Mouse (Mus musculus): ENCODE measurements at regions not wholly inside any gene's neighbourhood (a gene's known extent, or its start where the extent isn't known, plus 50 kb on each side); places are given as distances from the start of the nearest gene placed in this dataset.
A peak's percentile ranks its signal among the peaks of the same experiment; 100 is the strongest.
"Not testable (repeated sequence)": the region's sequence is repeated elsewhere in the genome, so short reads cannot be mapped to it uniquely, and the experiment has no call there.

DNA sequence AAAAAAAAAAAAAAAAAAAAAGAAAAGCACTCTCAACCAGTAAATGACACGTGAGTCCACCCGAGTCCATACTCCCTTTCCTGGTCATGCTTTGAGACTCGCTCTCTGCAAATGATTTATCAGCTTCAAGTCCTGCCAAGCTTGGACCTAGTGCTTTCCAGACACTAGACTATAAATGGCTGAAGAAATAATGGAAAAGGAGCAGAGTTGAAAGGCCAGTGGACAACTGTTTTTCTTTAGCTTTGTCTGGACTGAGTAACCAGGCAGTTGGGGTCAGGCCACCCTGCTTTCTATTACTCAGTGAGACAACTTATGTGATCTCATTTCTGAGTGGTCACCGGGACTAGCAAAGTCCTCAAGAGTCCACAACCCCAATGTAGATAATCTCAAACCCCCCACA is 112.9 kb downstream of the Kcns3 start:
- no peak for DNase-seq (ENCODE audit: low spot score in 2 of 2)

DNA sequence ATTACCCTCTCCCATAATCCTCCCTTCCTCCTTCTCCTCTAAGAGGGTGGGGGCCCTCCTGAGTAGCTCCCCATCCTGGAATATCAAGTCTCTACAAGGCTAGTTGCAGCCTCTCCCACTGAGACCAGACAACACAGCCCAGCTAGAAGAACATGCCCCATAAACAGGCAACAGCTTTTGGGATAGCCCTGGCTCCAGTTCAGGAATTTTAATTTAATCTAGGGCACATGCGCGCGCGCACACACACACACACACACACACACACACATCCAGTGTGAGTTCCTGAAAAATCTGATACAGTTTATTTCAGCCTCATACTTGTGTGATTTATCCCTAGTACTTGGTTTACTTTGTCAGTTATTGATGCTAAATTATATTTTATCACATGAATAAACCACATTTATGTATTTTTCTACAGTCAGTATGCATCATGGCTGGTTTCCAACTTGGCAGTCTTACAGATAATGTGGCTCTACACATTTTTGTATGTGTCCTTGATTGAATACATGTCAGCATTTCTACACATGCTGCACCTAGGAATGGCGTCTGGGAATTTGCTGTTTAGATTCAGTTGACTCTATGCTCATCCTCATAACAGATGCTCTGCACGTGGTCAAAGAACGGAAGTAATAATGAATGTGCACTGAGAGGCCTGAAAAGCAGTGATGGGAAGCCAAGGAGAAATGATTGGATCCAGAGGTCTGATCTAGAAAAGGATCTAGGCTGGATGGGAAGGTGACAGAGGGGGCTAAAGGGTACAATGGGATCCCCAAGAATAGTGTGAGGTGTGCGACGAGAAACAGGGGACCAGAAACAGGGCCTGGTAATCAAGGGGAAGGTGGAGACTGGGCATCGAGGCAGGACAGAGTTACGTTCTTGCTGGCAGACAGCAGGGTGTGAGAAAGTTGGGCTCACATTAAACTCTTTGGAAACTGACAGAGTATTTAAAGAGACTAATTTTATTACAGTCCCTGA is 130.0 kb downstream of the Kcns3 start:
- DNase-seq (ENCODE audit: low spot score in 2 of 2): no peak

GRCm38 (mm10) chr12:11011159-11011558 is 139.7 kb downstream of the Kcns3 start:
- no peak for DNase-seq (ENCODE audit: low spot score in 2 of 2)

- DNase-seq (ENCODE audit: low spot score in 2 of 2): no peak
These were observed 166.6 kb downstream of the Kcns3 start for GRCm38 (mm10) chr12:10984295-10984694.

GRCm38 (mm10) chr12:10949184-10949583 is 201.7 kb downstream of the Kcns3 start:
- DNase-seq (ENCODE audit: low spot score in 2 of 2): no peak

DNA sequence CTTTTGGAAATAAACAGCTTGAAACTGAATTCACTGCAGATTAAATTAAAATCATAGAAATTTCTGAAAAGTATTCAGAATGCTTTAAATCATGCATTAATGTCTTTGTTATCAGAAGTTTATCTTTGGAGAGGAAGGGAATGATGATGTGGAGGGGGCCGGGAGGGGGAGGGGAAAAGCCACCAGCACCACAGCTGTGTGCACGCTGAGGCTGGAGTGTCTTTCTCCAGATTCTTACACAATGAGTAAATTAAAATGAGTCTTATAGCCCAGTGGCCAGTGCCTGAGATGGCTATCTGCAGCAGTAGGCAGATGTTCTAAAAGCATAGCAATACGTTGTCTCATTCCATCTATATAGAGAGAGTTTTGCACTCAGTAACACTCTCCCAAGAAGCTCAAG is 209.8 kb downstream of the Kcns3 start:
- no peak for DNase-seq (ENCODE audit: low spot score in 2 of 2)

- not testable (repeated sequence) for DNase-seq (ENCODE audit: low spot score in 2 of 2)
These were observed 250.8 kb downstream of the Kcns3 start for GRCm38 (mm10) chr12:10900054-10900453.

GRCm38 (mm10) chr12:10878791-10879190 is 272.1 kb downstream of the Kcns3 start:
- no peak for DNase-seq (ENCODE audit: low spot score in 2 of 2)

- no peak for DNase-seq (ENCODE audit: low spot score in 2 of 2)
These were observed 276.0 kb downstream of the Kcns3 start for GRCm38 (mm10) chr12:10874589-10875554.

DNA sequence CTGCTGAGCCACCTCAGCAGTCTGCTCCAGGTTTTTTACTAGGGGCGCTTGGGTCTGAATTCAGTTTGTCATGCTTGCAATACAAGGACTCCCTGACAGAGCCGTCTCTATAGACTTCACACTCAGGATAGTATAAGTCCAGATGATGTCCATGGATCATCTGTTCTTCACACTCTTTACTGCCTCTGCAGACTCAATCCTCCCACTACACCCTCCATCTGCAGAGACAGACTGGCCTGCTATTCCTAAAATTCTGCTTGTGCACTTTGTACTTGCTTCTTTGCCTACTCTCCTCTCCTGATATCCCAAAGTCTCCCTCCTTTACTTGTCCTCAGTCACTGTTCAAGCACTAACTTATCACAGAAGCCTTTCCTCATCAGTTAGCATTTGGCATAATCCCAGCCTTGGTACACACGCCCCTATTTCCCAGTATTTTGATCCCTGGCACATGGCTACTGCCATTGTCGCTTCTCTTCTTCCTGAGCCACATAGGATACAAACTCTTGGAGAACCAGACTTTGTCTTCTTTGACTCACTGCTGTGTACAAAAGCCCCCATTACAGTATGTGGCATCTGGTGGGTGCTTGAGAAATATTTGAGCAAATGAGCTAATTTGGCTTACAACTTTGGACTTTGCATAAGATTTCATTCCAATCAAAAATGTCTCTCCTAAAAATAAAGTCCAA is 277.0 kb downstream of the Kcns3 start:
- no peak for DNase-seq (ENCODE audit: low spot score in 2 of 2)

DNA sequence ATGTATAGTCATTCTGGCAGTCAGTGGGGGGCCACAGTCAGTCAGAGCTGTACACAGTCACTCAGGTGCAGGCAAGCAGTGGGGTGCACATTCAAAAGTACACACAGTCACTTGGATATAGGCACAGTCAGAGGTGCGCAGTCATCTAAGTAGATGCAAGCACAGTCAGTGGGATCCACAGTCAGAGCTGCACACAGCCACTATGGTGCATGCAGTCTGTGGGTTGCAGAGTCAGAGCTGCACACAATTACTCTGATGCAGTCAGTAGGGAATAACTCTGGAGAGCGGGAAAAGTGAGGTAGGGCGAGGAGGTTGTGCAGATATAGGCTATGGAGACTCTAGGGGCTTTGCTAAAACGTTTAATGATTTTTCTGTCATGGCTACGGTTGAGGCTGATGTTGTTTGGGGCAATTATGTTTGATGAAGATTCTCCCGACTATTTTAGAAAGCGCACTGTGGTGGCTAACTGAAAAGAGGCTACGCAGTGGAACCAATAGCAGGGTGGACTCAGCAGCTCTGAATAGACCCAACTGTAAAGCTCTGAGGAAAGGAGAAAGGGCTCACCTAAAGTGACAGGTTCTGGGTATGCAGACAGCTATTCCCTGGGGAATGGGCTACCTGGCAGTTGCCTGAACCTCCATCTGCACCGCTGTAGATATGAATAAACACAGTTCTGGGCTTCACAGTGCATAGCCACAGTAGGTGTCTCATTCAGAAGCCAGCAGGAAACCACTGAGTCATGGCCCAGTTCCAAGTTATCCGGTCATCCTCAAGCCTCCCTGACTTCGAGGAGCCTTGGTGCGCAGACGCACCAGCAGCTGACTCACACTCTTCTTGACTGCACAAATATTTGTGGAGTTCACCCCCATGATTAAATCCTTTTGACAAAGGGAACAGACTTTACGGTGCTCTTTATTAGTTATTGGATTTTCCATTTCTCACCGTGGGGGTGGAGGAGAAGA is 282.9 kb downstream of the Kcns3 start:
- DNase-seq (ENCODE audit: low spot score in 2 of 2): no peak

- peak; percentile 4 to 23 for DNase-seq (ENCODE audit: low spot score in 2 of 2)
These were observed 283.8 kb downstream of the Kcns3 start for GRCm38 (mm10) chr12:10866907-10867538.

DNA sequence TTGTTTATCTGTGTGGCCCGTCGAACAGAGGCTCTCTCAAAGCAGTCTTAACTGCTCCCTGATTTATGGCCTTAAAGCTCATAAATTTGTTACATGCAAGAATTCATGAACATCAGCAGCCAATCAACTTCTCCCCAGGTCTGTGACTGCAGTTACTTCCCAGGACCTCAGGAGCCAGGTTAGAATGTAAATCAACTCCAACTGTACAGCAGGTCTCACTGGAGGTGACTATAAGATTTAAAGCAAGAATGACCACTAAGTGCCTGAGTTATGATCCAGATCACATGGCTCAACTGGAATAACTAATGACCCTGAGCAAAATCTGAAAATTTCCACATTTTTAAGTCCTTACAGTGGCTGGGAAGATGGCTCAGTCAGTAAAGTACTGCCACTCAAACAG is 285.6 kb downstream of the Kcns3 start:
- DNase-seq (ENCODE audit: low spot score in 2 of 2): no peak

DNA sequence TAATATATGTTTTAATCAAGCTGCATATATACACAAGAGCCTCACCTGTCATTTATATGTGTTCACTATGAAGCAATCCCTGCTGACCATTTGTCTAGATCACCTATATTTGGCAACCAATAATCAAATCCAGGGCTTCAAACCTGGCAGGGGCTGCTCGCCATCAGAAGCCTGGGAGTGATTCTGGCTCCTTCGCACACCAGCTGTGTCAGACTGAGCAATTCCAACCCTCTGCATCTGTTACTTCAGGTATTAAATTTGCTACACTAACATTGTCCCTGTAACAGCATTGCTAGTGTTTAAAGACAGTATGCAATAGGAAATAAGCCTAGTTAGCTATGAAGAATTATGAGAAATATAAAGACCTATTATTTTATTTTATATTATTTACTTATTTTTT is 330.5 kb downstream of the Kcns3 start:
- no peak for DNase-seq (ENCODE audit: low spot score in 2 of 2)

DNA sequence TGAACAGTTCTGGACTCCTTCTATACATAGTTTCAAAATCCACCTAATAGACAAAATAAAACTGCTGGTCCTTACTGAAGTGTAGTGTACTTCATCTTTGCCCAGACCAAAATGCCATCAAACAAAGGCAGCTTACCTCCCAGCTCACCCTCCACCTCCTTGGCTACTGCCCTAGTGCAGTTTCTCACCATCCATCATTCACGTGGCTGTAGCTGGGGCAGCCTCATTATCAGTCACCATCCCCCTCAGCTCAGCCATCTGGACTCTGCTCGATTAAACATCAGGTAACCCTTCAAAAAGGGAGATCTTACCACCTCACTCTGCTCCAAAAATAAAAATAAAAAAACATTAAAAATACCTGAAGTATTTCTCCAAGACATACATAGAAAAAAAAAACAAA is 332.8 kb downstream of the Kcns3 start:
- no peak for DNase-seq (ENCODE audit: low spot score in 2 of 2)

DNA sequence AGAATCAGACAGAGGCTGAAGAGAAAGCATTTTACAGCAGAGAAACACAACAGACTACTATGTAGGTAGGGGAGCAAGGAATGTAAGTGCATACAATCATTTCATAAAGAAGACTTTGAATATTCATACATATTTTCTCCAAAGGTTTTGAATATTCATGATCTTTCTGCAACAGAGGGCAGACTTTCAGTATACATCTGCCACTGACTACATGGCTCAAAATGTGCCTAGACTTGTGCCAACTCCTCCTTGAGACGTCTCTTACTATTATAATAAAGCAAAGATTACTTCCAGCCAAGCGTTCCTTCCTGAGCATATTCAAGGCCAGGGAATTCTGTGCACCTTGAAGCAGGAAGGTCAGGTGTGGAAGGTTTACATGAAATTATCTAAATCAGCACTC is 333.3 kb downstream of the Kcns3 start:
- no peak for DNase-seq (ENCODE audit: low spot score in 2 of 2)

DNA sequence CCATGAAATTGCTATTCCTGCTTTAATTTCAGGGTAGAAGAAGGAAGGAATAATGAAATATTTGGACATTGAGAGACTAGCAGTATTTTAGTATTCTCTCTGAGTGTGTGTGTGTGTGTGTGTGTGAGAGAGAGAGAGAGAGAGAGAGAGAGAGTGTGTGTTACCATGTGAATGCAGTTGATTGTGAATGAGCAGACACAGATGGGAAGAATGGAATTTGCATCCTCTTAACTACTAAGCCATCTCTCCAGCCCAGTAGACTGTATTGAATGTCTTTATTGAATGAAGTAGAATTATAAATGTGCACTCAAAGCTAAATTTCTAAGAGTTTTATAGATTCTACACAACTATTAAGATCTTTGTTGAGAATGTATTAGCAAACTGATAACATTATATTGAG is 340.3 kb downstream of the Kcns3 start:
- no peak for DNase-seq (ENCODE audit: low spot score in 2 of 2)

GRCm38 (mm10) chr12:10804491-10804890 is 346.4 kb downstream of the Kcns3 start:
- no peak for DNase-seq (ENCODE audit: low spot score in 2 of 2)

All from frontal cortex, postnatal 25 days (tissue).